Mouse (Mus musculus) forebrain, embryonic 16.5 days (tissue): ENCODE results near the gene Gm13288. TPM values are rescaled to one million over a fixed set of nuclear protein-coding genes. Genes with fewer than 3 reads are reported as not detected.
"Not testable (repeated sequence)": the region's sequence is repeated elsewhere in the genome, so short reads cannot be mapped to it uniquely, and the experiment has no call there.

ENCODE experiments used
- ATAC-seq: fragments of 200-750 bp; cut with Nextera tagmentation; 2 replicates; pipeline ENCODE4 v1.8.0; 2017; ENCODE audit warnings: mild to moderate bottlenecking, moderate library complexity
- H3K27ac ChIP-seq: fragments of 300-500 bp; sonication (generic); 2 replicates; pipeline ENCODE4 v1.5.1; 2014; ENCODE audit warnings: low read length, control low read depth
- H3K27me3 ChIP-seq: fragments of 300-500 bp; sonication (generic); replicated peaks from 2 replicates; pipeline ENCODE4 v1.6.1; 2014; ENCODE audit warnings: low read length; ENCODE audit not compliant: control insufficient read depth, insufficient read depth
- H3K36me3 ChIP-seq: fragments of 300-500 bp; sonication (generic); 2 replicates; pipeline ENCODE4 v1.6.1; 2014; ENCODE audit not compliant: control insufficient read depth, insufficient read depth
- H3K4me1 ChIP-seq: fragments of 300-500 bp; sonication (generic); replicated peaks from 2 replicates; pipeline ENCODE4 v1.6.1; 2014; ENCODE audit warnings: low read length; ENCODE audit not compliant: control insufficient read depth, insufficient read depth
- H3K4me2 ChIP-seq: fragments of 300-500 bp; sonication (generic); 2 replicates; pipeline ENCODE4 v1.6.1; 2014; ENCODE audit warnings: mild to moderate bottlenecking, low read length, control low read depth
- H3K4me3 ChIP-seq: fragments of 300-500 bp; sonication (generic); replicated peaks from 2 replicates; pipeline ENCODE4 v1.5.1; 2014; ENCODE audit warnings: mild to moderate bottlenecking, low read length, control low read depth
- H3K9ac ChIP-seq: fragments of 300-500 bp; sonication (generic); replicated peaks from 2 replicates; pipeline ENCODE4 v1.6.1; 2014; ENCODE audit warnings: low read depth, low read length, control low read depth
- H3K9me3 ChIP-seq: fragments of 300-500 bp; sonication (generic); 2 replicates; pipeline ENCODE4 v1.6.1; 2016; ENCODE audit warnings: low read length; ENCODE audit not compliant: control insufficient read depth
- WGBS: fragments of 180-500 bp; shearing (Covaris S2); extraction: QIAGEN DNeasy Blood & Tissue Kit; methylation state at CpG from one replicate; pipeline ENCODE4 v1.1.7; 2014; 5-methylcytosine and 5-hydroxymethylcytosine counted together
- polyA plus RNA-seq: library from polyadenylated mRNA; unstranded; fragments of >200 nt; fragmentation: Nextera tagmentation; extraction: Ambion mirVana; gene quantifications from 2 replicates; pipeline ENCODE4 v1.2.1, GENCODE M21; 2015

The Gm13288 gene
- not detected in 2 replicates for polyA plus RNA-seq

DNA sequence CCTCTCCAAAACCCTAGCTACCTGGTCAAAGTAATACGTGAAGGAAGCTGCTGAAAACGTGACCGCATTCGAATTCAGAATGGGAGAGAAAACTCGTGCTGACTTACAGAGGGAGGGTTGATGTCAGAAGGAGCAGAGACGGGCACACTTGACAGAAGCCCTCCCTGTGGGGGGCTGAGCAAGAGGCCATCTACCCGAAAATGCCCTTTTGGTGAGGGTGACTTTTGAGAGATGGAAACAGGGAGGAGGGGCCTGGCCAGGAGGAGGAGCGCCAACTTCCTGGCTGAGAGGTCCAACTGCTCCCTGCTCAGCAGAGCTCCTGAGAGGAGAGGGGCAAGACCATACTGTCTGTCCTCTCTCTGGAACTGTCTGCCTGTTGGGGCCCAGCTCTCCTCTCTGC is at the start of gene Gm13288:
Gene Gm13288 (plus strand): TSS at position 301 of the 400 bp plus-strand sequence.
- not testable (repeated sequence) for H3K4me1 ChIP-seq, H3K36me3 ChIP-seq, H3K9ac ChIP-seq, H3K27me3 ChIP-seq, H3K9me3 ChIP-seq, H3K27ac ChIP-seq, ATAC-seq
- Histone ChIP-seq H3K4me3 (0 out of 2 replicates have a peak within 1 kb of the TSS, but pooled peaks have one; percentile 20), H3K4me2 (peak within 1 kb of the TSS; percentile 31; the same call in 1 of the 2 replicates)
- no CpG with 5 or more reads among the region's 8 CpGs for WGBS

DNA sequence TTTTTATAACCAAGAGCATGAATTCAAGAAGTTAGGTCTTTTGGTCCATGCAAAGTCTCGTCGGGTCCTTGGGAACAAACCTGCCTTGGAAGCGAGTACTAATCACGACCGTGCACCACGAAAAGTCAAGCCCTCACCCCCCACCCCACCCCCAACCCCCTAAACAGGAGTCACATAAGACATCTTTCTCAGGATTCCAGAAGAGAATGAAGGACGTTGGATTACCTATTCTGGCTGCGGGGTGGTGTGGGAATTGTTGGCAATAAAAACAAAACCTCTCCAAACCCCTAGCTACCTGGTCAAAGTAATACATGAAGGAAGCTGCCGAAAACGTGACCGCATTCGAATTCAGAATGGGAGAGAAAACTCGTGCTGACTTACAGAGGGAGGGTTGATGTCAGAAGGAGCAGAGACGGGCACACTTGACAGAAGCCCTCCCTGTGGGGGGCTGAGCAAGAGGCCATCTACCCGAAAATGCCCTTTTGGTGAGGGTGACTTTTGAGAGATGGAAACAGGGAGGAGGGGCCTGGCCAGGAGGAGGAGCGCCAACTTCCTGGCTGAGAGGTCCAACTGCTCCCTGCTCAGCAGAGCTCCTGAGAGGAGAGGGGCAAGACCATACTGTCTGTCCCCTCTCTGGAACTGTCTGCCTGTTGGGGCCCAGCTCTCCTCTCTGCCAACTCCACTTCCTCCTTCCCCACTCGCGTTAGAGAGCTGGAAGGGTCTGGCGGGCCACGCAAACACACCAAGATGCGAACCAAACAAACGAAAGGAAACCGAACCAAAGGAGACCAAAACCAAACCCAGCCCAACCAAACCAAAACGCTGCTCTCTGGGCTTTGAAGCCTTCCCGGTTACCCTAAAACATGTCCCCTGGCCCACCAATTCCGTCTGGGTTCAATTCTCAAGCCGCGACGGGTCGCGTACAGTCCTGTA is 48.5 kb upstream of the Gm13288 start:
- H3K4me1 ChIP-seq, H3K27me3 ChIP-seq, H3K9me3 ChIP-seq, H3K36me3 ChIP-seq, ATAC-seq: not testable (repeated sequence)
- Histone ChIP-seq H3K4me2 (peak overlapping the region; percentile 86), H3K9ac (peak overlapping the region; percentile 57), H3K4me3 (peak overlapping the region; percentile 48), H3K27ac (peak overlapping the region; percentile 67; the same call in 1 of the 2 replicates)
- 11% methylated on average over 28 of the region's 31 CpGs for WGBS

GRCm38 (mm10) chr4:88757628-88758031 is 47.7 kb upstream of the Gm13288 start:
- WGBS: 0% methylated on average over 20 of the region's 21 CpGs
- not testable (repeated sequence) for H3K9me3 ChIP-seq, H3K27me3 ChIP-seq

DNA sequence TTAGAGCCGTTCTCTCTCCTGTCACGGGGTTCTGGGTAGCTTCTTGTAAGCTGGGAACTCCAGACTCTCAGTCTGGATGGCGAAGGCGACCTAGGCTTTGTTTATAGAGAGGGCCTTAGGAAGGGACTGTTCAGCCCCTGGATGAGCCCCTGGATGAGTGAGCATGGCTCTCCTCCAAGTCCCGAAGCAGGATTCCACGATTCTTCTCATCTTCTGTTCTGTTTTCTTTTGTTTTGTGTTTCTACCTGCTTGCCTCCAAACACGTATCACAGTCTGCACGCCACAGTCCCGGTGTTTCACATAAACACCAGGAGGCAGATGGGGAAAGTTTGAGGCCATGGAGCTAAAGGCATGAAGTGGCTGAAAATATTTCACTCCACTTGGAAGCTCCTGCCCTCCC is 46.6 kb upstream of the Gm13288 start:
- not testable (repeated sequence) for H3K27ac ChIP-seq, H3K27me3 ChIP-seq, H3K9ac ChIP-seq, H3K4me3 ChIP-seq, H3K9me3 ChIP-seq, ATAC-seq, H3K4me2 ChIP-seq, H3K36me3 ChIP-seq, H3K4me1 ChIP-seq
- 89% methylated on average over 6 of the region's 9 CpGs for WGBS

More at GRCm38 (mm10) chr4:88757628-88758031, 47.7 kb upstream of the Gm13288 start:
- peak overlapping the region; percentile 57 for H3K9ac ChIP-seq
- peak overlapping the region; percentile 86 for H3K4me2 ChIP-seq
- H3K36me3 ChIP-seq, H3K27ac ChIP-seq, H3K4me1 ChIP-seq: not testable (repeated sequence)
- peak; percentile 100 for ATAC-seq
- peak overlapping the region; percentile 48 for H3K4me3 ChIP-seq

DNA sequence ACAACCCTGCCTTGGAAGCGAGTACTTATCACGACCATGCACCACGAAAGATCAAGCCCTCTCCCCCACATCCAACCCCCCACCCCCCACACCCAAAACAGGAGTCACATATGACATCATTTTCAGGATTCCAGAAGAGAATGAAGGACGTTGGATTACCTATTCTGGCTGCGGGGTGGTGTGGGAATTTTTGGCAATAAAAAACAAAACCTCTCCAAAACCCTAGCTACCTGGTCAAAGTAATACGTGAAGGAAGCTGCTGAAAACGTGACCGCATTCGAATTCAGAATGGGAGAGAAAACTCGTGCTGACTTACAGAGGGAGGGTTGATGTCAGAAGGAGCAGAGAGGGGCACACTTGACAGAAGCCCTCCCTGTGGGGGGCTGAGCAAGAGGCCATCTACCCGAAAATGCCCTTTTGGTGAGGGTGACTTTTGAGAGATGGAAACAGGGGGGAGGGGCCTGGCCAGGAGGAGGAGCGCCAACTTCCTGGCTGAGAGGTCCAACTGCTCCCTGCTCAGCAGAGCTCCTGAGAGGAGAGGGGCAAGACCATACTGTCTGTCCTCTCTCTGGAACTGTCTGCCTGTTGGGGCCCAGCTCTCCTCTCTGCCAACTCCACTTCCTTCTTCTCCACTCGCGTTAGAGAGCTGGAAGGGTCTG is 45.6 kb upstream of the Gm13288 start, which contains the start of gene Gm13283:
Gene Gm13283 (plus strand): TSS at position 510 of the 659 bp plus-strand sequence.
- H3K27ac ChIP-seq, H3K27me3 ChIP-seq, H3K4me1 ChIP-seq, H3K9ac ChIP-seq, ATAC-seq, H3K36me3 ChIP-seq, H3K9me3 ChIP-seq: not testable (repeated sequence)
- WGBS: 26% methylated on average over 7 of the region's 14 CpGs
- Histone ChIP-seq H3K4me2 (peak within 1 kb of the TSS; percentile 60), H3K4me3 (peak within 1 kb of the TSS; percentile 40)

DNA sequence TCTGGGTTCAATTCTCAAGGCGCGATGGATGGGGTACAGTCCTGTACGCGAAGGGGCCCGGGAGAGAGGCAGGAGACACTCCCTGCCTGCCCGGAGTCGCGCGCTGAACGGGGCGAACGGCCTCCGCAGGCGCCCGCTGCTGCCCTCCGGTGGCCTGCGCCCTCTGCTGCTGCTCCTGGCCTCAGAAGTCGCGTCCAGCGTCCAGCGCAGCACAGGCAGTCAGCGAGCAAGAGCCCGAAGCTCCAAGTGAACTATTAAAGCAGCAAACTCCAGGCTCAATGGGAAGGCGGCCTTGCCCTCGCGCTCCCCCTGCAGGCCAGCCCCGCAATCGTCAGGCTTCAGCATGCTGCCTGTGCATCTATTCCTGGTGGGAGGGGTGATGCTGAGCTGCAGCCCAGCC is 44.9 kb upstream of the Gm13288 start:
- not testable (repeated sequence) for ATAC-seq, H3K9me3 ChIP-seq, H3K4me1 ChIP-seq, H3K36me3 ChIP-seq, H3K27ac ChIP-seq, H3K27me3 ChIP-seq, H3K9ac ChIP-seq
- 1% methylated on average over 22 of the region's 28 CpGs for WGBS
- peak overlapping the region; percentile 60 for H3K4me2 ChIP-seq
- H3K4me3 ChIP-seq: peak overlapping the region; percentile 40

GRCm38 (mm10) chr4:88761776-88762175 is 43.6 kb upstream of the Gm13288 start:
- not testable (repeated sequence) for H3K9me3 ChIP-seq, ATAC-seq, H3K4me2 ChIP-seq, H3K27me3 ChIP-seq, H3K27ac ChIP-seq, H3K9ac ChIP-seq, H3K4me1 ChIP-seq, H3K4me3 ChIP-seq, H3K36me3 ChIP-seq
- 68% methylated on average over 6 of the region's 8 CpGs for WGBS

- not testable (repeated sequence) for H3K9ac ChIP-seq, H3K27ac ChIP-seq, H3K4me3 ChIP-seq, H3K27me3 ChIP-seq, ATAC-seq, H3K9me3 ChIP-seq, H3K36me3 ChIP-seq, H3K4me2 ChIP-seq, H3K4me1 ChIP-seq
- 59% methylated on average over 8 of the region's 9 CpGs for WGBS
Observed at GRCm38 (mm10) chr4:88762341-88762740, 43.0 kb upstream of the Gm13288 start.

GRCm38 (mm10) chr4:88763384-88764018 is 41.8 kb upstream of the Gm13288 start:
- not testable (repeated sequence) for H3K9ac ChIP-seq

More at GRCm38 (mm10) chr4:88763384-88764018, 41.8 kb upstream of the Gm13288 start:
- not testable (repeated sequence) for H3K27ac ChIP-seq, H3K4me1 ChIP-seq, H3K9me3 ChIP-seq, H3K27me3 ChIP-seq, ATAC-seq, H3K36me3 ChIP-seq
- H3K4me3 ChIP-seq: peak overlapping the region; percentile 40
- 3% methylated on average over 19 of the region's 42 CpGs for WGBS
- peak overlapping the region; percentile 61 for H3K4me2 ChIP-seq
